Mouse (Mus musculus): ENCODE measurements at regions not wholly inside any gene's neighbourhood (a gene's known extent, or its start where the extent isn't known, plus 50 kb on each side); places are given as distances from the start of the nearest gene placed in this dataset.
"Not testable (repeated sequence)": the region's sequence is repeated elsewhere in the genome, so short reads cannot be mapped to it uniquely, and the experiment has no call there.

- DNase-seq (ENCODE audit: low read depth, low spot score): not testable (repeated sequence)
These were observed 185.9 kb upstream of the Ube2e2 start for GRCm38 (mm10) chr14:19080001-19080400.

- peak; percentile 81 for DNase-seq (ENCODE audit: low read depth, low spot score)
These were observed 148.1 kb upstream of the Ube2e2 start for GRCm38 (mm10) chr14:19041984-19042760.

GRCm38 (mm10) chr14:19020102-19020501 lies 126.0 kb upstream of the Ube2e2 start:
- no peak for DNase-seq (ENCODE audit: low read depth, low spot score)

- no peak for DNase-seq (ENCODE audit: low read depth, low spot score)
These were observed 121.3 kb upstream of the Ube2e2 start for GRCm38 (mm10) chr14:19015406-19015805.

GRCm38 (mm10) chr14:19013558-19013957 lies 119.5 kb upstream of the Ube2e2 start:
- not testable (repeated sequence) for DNase-seq (ENCODE audit: low read depth, low spot score)

- no peak for DNase-seq (ENCODE audit: low read depth, low spot score)
These were observed 89.8 kb upstream of the Ube2e2 start for GRCm38 (mm10) chr14:18983901-18984300.

- no peak for DNase-seq (ENCODE audit: low read depth, low spot score)
These were observed 69.8 kb upstream of the Ube2e2 start for GRCm38 (mm10) chr14:18963864-18964263.

- DNase-seq (ENCODE audit: low read depth, low spot score): no peak
These were observed 69.2 kb upstream of the Ube2e2 start for GRCm38 (mm10) chr14:18963287-18963686.

Measured in ZHBTc4 (cell line).